Mouse (Mus musculus) intestine, postnatal 0 days (tissue): ENCODE data around the gene 1700030K09Rik. TPM values are rescaled to one million over a fixed set of nuclear protein-coding genes. Genes with fewer than 3 reads are reported as not detected.

ENCODE experiments used
- ATAC-seq: fragments of 200-750 bp; cut with Nextera tagmentation; 2 replicates; pipeline ENCODE4 v1.8.0; 2017; ENCODE audit warnings: mild to moderate bottlenecking, moderate TSS enrichment, moderate library complexity
- H3K27ac ChIP-seq: fragments of 300-500 bp; sonication (generic); 2 replicates; pipeline ENCODE4 v1.5.1; 2014; ENCODE audit warnings: mild to moderate bottlenecking, low read depth, low read length, moderate library complexity
- H3K27me3 ChIP-seq: fragments of 300-500 bp; sonication (generic); replicated peaks from 2 replicates; pipeline ENCODE4 v1.6.1; 2014; ENCODE audit warnings: low read length, mixed read lengths; ENCODE audit not compliant: control insufficient read depth, insufficient read depth
- H3K36me3 ChIP-seq: fragments of 300-500 bp; sonication (generic); 2 replicates; pipeline ENCODE4 v1.6.1; 2014; ENCODE audit warnings: mild to moderate bottlenecking, moderate library complexity; ENCODE audit not compliant: control insufficient read depth, insufficient read depth
- H3K4me1 ChIP-seq: fragments of 300-500 bp; sonication (generic); replicated peaks from 2 replicates; pipeline ENCODE4 v1.6.1; 2014; ENCODE audit warnings: antibody characterized with exemption, low read length, mixed read lengths; ENCODE audit not compliant: control insufficient read depth, insufficient read depth
- H3K4me2 ChIP-seq: fragments of 300-500 bp; sonication (generic); replicated peaks from 2 replicates; pipeline ENCODE4 v1.6.1; 2014; ENCODE audit warnings: low read depth, mild to moderate bottlenecking, moderate library complexity
- H3K4me3 ChIP-seq: fragments of 300-500 bp; sonication (generic); 2 replicates; pipeline ENCODE4 v1.5.1; 2014; ENCODE audit warnings: low read depth, low read length
- H3K9ac ChIP-seq: fragments of 300-500 bp; sonication (generic); 2 replicates; pipeline ENCODE4 v1.6.1; 2014; ENCODE audit warnings: mild to moderate bottlenecking, low read depth, low read length
- H3K9me3 ChIP-seq: fragments of 300-500 bp; sonication (generic); 2 replicates; pipeline ENCODE4 v1.6.1; 2016; ENCODE audit warnings: mixed run types; ENCODE audit not compliant: control insufficient read depth
- CTCF ChIP-seq: sonication (generic); IDR thresholded peaks from 2 replicates; pipeline ENCODE4 v1.5.1; 2016; ENCODE audit warnings: low read depth, mild to moderate bottlenecking, control low read depth, antibody characterized with exemption, moderate library complexity
- WGBS: fragments of 180-500 bp; shearing (Covaris S2); extraction: QIAGEN DNeasy Blood & Tissue Kit; methylation state at CpG from one replicate; pipeline ENCODE4 v1.1.7; 2014; 5-methylcytosine and 5-hydroxymethylcytosine counted together
- microRNA-seq: library from miRNA; unstranded; fragments of <30 nt; microRNA quantifications from one replicate; pipeline ENCODE4, GENCODE M21; 2016
- polyA plus RNA-seq: library from polyadenylated mRNA; unstranded; fragments of >200 nt; fragmentation: Nextera tagmentation; extraction: Ambion mirVana; gene quantifications from 2 replicates; pipeline ENCODE4 v1.2.1, GENCODE M21; 2015

Gene 1700030K09Rik
- polyA plus RNA-seq, 1 experiment from 2014 or later = 3.6 TPM

DNA sequence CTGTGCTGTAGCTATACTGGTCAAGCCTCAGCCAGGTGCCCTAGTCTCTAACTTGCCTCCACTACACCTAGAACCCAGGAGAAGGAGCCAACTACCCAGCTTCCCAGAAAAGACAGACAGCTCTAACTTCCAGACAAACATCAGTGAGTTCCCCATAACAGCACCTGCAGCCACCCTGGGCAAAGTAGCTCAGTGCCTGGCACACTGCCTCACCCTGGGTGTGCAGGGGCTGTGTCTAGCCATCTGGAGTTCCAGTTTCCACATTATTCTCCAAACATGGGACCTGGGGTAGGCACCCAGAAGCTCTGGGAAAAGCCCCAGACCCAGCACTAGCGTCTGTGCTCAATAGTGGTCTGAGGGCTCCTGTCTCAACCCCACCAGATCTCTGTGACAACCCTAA is 63.8 kb downstream of the 1700030K09Rik start:
- Histone ChIP-seq H3K9ac (no peak overlapping the region), H3K4me3 (no peak overlapping the region), H3K27ac (no peak overlapping the region), H3K4me2 (no peak overlapping the region), H3K4me1 (peaks cover 11% of the 10 kb centered on the region), H3K36me3 (no peaks in the 10 kb centered on the region), H3K27me3 (no peaks in the 10 kb centered on the region), H3K9me3 (no peaks in the 10 kb centered on the region)
- 91% methylated on average over 1 of the region's 1 CpGs for WGBS
- ATAC-seq = no peak
- no peak for TF ChIP-seq CTCF

Small RNAs within 50 kb of the gene (microRNA-seq; reads per million reads assigned to microRNA genes)
- not detected for gene Mir7068

Other genes starting within 250 kb of the 1700030K09Rik start
- gene Cib3, start 231.0 kb upstream of the 1700030K09Rik start, polyA plus RNA-seq = 0.16 and 0.27 TPM in 2 replicates
- not detected in 2 replicates for gene Gm11034, start 230.2 kb upstream of the 1700030K09Rik start, polyA plus RNA-seq
- gene Fam32a, start 224.2 kb upstream of the 1700030K09Rik start, polyA plus RNA-seq = 54.1 and 54.3 TPM in 2 replicates
- 54.0 and 56.9 TPM in 2 replicates for gene Ap1m1, start 203.9 kb upstream of the 1700030K09Rik start, polyA plus RNA-seq
- gene Gm10282, start 138.6 kb upstream of the 1700030K09Rik start, polyA plus RNA-seq = 6.8 and 7.8 TPM in 2 replicates
- 8.9 and 11.1 TPM in 2 replicates for gene Klf2, start 124.8 kb upstream of the 1700030K09Rik start, polyA plus RNA-seq
- gene Eps15l1, start 22.4 kb upstream of the 1700030K09Rik start, polyA plus RNA-seq = 16.3 and 17.3 TPM in 2 replicates
- gene Calr3, start within 50 bp of the 1700030K09Rik start, polyA plus RNA-seq = 0.46 and 0.55 TPM in 2 replicates
- 17.8 and 19.4 TPM in 2 replicates for gene Cherp, start 31.3 kb downstream of the 1700030K09Rik start, polyA plus RNA-seq
- 18.1 and 21.8 TPM in 2 replicates for gene Slc35e1, start 48.7 kb downstream of the 1700030K09Rik start, polyA plus RNA-seq
- 6.4 and 7.8 TPM in 2 replicates for gene Med26, start 104.4 kb downstream of the 1700030K09Rik start, polyA plus RNA-seq
- gene Smim7, start 127.2 kb downstream of the 1700030K09Rik start, polyA plus RNA-seq = 106 and 112 TPM in 2 replicates
- gene Tmem38a, start 128.2 kb downstream of the 1700030K09Rik start, polyA plus RNA-seq = 6.0 and 7.0 TPM in 2 replicates
- 0.03 and 0.07 TPM in 2 replicates for gene Nwd1, start 202.8 kb downstream of the 1700030K09Rik start, polyA plus RNA-seq